Mouse (Mus musculus) MEL (cell line): ENCODE measurements at regions not wholly inside any gene's neighbourhood (a gene's known extent, or its start where the extent isn't known, plus 50 kb on each side); places are given as distances from the start of the nearest gene placed in this dataset.

Experiments
- DNase-seq: peaks from one replicate; pipeline ENCODE4 v3.0.0; 2011; ENCODE audit warnings: low read depth, low spot score
- H3K27ac ChIP-seq: 2 replicates; pipeline ENCODE4 v1.5.1; 2012; ENCODE audit warnings: low read depth, mild to moderate bottlenecking, control low read depth, low read length, moderate library complexity; ENCODE audit not compliant: control insufficient read depth
- H3K27me3 ChIP-seq, 2 experiments: fragments of 150-350 bp in 1 of 2; sonication (generic) in 1 of 2; 2 replicates each; pipeline ENCODE4 v1.6.1; 2012; ENCODE audit warnings: low read length in 2 of 2, mild to moderate bottlenecking in 2 of 2, improper control_type of control experiment in 1 of 2, moderate library complexity in 1 of 2; ENCODE audit not compliant: insufficient read depth in 2 of 2, control insufficient read depth in 1 of 2
- H3K36me3 ChIP-seq, 2 experiments: 2 replicates each; pipeline ENCODE4 v1.6.1; 2012 to 2014; ENCODE audit warnings: low read length in 2 of 2, improper control_type of control experiment in 1 of 2, inconsistent platforms in 1 of 2, mild to moderate bottlenecking in 1 of 2; ENCODE audit not compliant: insufficient read depth in 2 of 2, control insufficient read depth in 1 of 2
- H3K4me1 ChIP-seq, 2 experiments: fragments of 150-350 bp in 1 of 2; sonication (generic) in 1 of 2; 2 replicates each; pipeline ENCODE4 v1.6.1; 2012; ENCODE audit warnings: low read length in 2 of 2, improper control_type of control experiment in 1 of 2, mild to moderate bottlenecking in 1 of 2; ENCODE audit not compliant: insufficient read depth in 2 of 2, control insufficient read depth in 1 of 2
- H3K4me3 ChIP-seq, 2 experiments: fragments of 150-350 bp in 1 of 2; sonication (generic) in 1 of 2; 2 replicates each; pipeline ENCODE4 v1.5.1; 2012; ENCODE audit warnings: low read depth in 2 of 2, low read length in 2 of 2, mild to moderate bottlenecking in 2 of 2, moderate library complexity in 2 of 2, control low read depth in 1 of 2, improper control_type of control experiment in 1 of 2; ENCODE audit not compliant: control insufficient read depth in 1 of 2, insufficient read depth in 1 of 2
- H3K79me2 ChIP-seq: 2 replicates; pipeline ENCODE4 v1.6.1; 2012; ENCODE audit warnings: mild to moderate bottlenecking, low read length, moderate library complexity; ENCODE audit not compliant: control insufficient read depth, poor library complexity, insufficient read depth
- H3K9ac ChIP-seq: 2 replicates; pipeline ENCODE4 v1.6.1; 2012; ENCODE audit warnings: low read depth, mild to moderate bottlenecking, control low read depth, low read length, moderate library complexity; ENCODE audit not compliant: control insufficient read depth, poor library complexity, severe bottlenecking
- H3K9me3 ChIP-seq: fragments of 150-350 bp; sonication (generic); replicated peaks from 2 replicates; pipeline ENCODE4 v1.6.1; 2012; ENCODE audit warnings: mild to moderate bottlenecking, low read length, improper control_type of control experiment, moderate library complexity; ENCODE audit not compliant: insufficient read depth
- BHLHE40 ChIP-seq: IDR thresholded peaks from 2 replicates; pipeline ENCODE4 v1.6.1; 2012; ENCODE audit warnings: low read depth, mild to moderate bottlenecking, inconsistent platforms, low read length, improper control_type of control experiment, borderline replicate concordance
- CHD1 ChIP-seq: IDR thresholded peaks from 2 replicates; pipeline ENCODE4 v1.6.1; 2012; ENCODE audit warnings: low read depth, mild to moderate bottlenecking, inconsistent platforms, low read length, improper control_type of control experiment
- CHD2 ChIP-seq: IDR thresholded peaks from 2 replicates; pipeline ENCODE4 v1.6.1; 2011; ENCODE audit warnings: low read length, improper control_type of control experiment
- E2F4 ChIP-seq: IDR thresholded peaks from 2 replicates; pipeline ENCODE4 v1.6.1; 2011; ENCODE audit warnings: low read depth, low read length, improper control_type of control experiment, borderline replicate concordance
- ELF1 ChIP-seq: IDR thresholded peaks from 2 replicates; pipeline ENCODE4 v1.6.1; 2014; ENCODE audit warnings: low read depth, mild to moderate bottlenecking, inconsistent platforms, low read length, improper control_type of control experiment, moderate library complexity
- GABPA ChIP-seq: IDR thresholded peaks from 2 replicates; pipeline ENCODE4 v1.6.1; 2012; ENCODE audit warnings: low read depth, mild to moderate bottlenecking, inconsistent platforms, low read length, improper control_type of control experiment, moderate library complexity
- GATA1 ChIP-seq: IDR thresholded peaks from 2 replicates; pipeline ENCODE4 v1.6.1; 2011; ENCODE audit warnings: low read depth, low read length, improper control_type of control experiment
- JUND ChIP-seq: IDR thresholded peaks from 2 replicates; pipeline ENCODE4 v1.6.1; 2011; ENCODE audit warnings: low read depth, mild to moderate bottlenecking, improper control_type of control experiment, low read length
- MAX ChIP-seq: IDR thresholded peaks from 2 replicates; pipeline ENCODE4 v1.6.1; 2011; ENCODE audit warnings: low read length, improper control_type of control experiment
- MEF2A ChIP-seq: IDR thresholded peaks from 2 replicates; pipeline ENCODE4 v1.6.1; 2014; ENCODE audit warnings: low read depth, mild to moderate bottlenecking, inconsistent platforms, low read length, improper control_type of control experiment; ENCODE audit not compliant: poor library complexity, insufficient replicate concordance, severe bottlenecking; ENCODE audit errors: extremely low read depth
- MXI1 ChIP-seq: IDR thresholded peaks from 2 replicates; pipeline ENCODE4 v1.6.1; 2011; ENCODE audit warnings: mild to moderate bottlenecking, low read depth, low read length, improper control_type of control experiment
- NELFE ChIP-seq: IDR thresholded peaks from 2 replicates; pipeline ENCODE4 v1.6.1; 2011; ENCODE audit warnings: low read depth, low read length, improper control_type of control experiment
- RAD21 ChIP-seq: IDR thresholded peaks from 2 replicates; pipeline ENCODE4 v1.6.1; 2011; ENCODE audit warnings: mild to moderate bottlenecking, low read depth, low read length, improper control_type of control experiment
- RCOR1 ChIP-seq: IDR thresholded peaks from 2 replicates; pipeline ENCODE4 v1.6.1; 2012; ENCODE audit warnings: low read depth, mild to moderate bottlenecking, inconsistent platforms, low read length, improper control_type of control experiment
- SIN3A ChIP-seq: IDR thresholded peaks from 2 replicates; pipeline ENCODE4 v1.6.1; 2012; ENCODE audit warnings: low read length, improper control_type of control experiment, inconsistent platforms
- USF1 ChIP-seq: IDR thresholded peaks from 2 replicates; pipeline ENCODE4 v1.6.1; 2014; ENCODE audit warnings: low read depth, mild to moderate bottlenecking, inconsistent platforms, low read length, improper control_type of control experiment, moderate library complexity
- USF2 ChIP-seq, 2 experiments: IDR thresholded peaks; 2 replicates each; pipeline ENCODE4 v1.6.1; 2011 to 2012; ENCODE audit warnings: improper control_type of control experiment in 2 of 2, low read length in 2 of 2, borderline replicate concordance in 1 of 2, inconsistent platforms in 1 of 2, low read depth in 1 of 2, mild to moderate bottlenecking in 1 of 2; ENCODE audit not compliant: insufficient read depth in 1 of 2
- ZC3H11A ChIP-seq: IDR thresholded peaks from 2 replicates; pipeline ENCODE4 v1.6.1; 2012; ENCODE audit warnings: low read depth, mild to moderate bottlenecking, inconsistent platforms, low read length, improper control_type of control experiment

DNA sequence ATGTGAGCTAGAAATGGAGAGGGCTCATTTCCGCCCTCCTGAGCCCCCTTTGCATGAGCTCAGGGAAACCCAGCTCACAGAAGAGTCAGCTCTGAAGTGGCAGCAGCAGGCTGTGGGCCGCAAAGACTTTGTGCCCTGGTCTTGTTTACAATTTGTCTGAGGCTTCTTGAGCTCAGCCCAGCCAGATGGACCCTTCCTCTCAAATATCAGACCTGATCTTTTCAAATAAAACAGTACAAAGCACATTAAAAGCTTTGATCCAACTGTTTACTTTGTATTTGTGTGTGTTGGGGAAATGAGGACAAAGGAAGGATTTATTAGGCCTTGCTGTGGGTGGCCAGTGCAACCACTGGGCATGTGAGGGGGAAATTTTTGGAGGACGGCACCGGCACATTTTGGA lies 448.9 kb upstream of the Ubash3b start:
- Histone ChIP-seq H3K4me1 (no peaks in the 10 kb centered on the region), H3K36me3 (no peaks in the 10 kb centered on the region), H3K9ac (no peak overlapping the region), H3K4me3 (no peak overlapping the region), H3K9me3 (no peaks in the 10 kb centered on the region), H3K27me3 (no peaks in the 10 kb centered on the region), H3K27ac (no peak overlapping the region), H3K79me2 (no peaks in the 10 kb centered on the region)
- TF ChIP-seq RCOR1 (no peak), RAD21 (no peak), MAX (no peak), MXI1 (no peak), JUND (no peak), NELFE (no peak), ZC3H11A (no peak), USF2 (IDR thresholded peaks at IDR 0.05; ENCODE audit: borderline replicate concordance in 1 of 2, insufficient read depth in 1 of 2, low read depth in 1 of 2, low read length in 2 of 2) (no peak), ELF1 (no peak), MEF2A (no peak), CHD1 (no peak), GATA1 (no peak), GABPA (no peak), BHLHE40 (no peak)
- no peak for DNase-seq

DNA sequence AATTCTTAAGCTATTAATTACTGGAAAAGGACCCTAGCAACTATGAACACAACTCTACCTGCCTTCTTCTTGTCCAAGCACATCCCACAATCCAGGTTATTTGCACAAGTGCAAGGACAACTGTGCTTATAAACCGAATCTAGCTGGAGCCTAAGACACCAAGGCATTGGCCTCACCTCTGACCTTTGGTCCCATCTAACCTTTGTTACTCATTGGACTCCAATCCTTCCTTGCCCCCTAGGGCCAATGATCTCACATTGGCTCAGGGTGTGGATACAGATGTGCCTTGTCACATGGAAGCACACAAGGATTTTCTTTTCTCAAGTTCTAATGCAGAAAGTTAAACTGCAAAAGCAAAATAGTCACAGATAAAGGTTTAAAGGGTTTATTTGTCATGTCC lies 444.6 kb upstream of the Ubash3b start:
- Histone ChIP-seq H3K36me3 (no peaks in the 10 kb centered on the region), H3K9ac (no peak overlapping the region), H3K4me1 (no peaks in the 10 kb centered on the region), H3K9me3 (no peaks in the 10 kb centered on the region), H3K79me2 (no peaks in the 10 kb centered on the region), H3K27ac (no peak overlapping the region), H3K4me3 (no peak overlapping the region), H3K27me3 (no peaks in the 10 kb centered on the region)
- DNase-seq, result no peak
- no peak for TF ChIP-seq CHD2
- no peak for TF ChIP-seq USF1
- TF ChIP-seq JUND, result no peak
- no peak for TF ChIP-seq E2F4
- no peak for TF ChIP-seq GATA1
- TF ChIP-seq RCOR1, result no peak
- TF ChIP-seq SIN3A, result no peak
- no peak for TF ChIP-seq MXI1
- no peak for TF ChIP-seq MEF2A
- TF ChIP-seq CHD1, result no peak
